Mouse (Mus musculus): ENCODE measurements around the gene Zfp691. TPM values are rescaled to one million over a fixed set of nuclear protein-coding genes. Genes with fewer than 3 reads are reported as not detected.

Gene Zfp691
- total RNA-seq, 1 experiment: 5.4 TPM

DNA sequence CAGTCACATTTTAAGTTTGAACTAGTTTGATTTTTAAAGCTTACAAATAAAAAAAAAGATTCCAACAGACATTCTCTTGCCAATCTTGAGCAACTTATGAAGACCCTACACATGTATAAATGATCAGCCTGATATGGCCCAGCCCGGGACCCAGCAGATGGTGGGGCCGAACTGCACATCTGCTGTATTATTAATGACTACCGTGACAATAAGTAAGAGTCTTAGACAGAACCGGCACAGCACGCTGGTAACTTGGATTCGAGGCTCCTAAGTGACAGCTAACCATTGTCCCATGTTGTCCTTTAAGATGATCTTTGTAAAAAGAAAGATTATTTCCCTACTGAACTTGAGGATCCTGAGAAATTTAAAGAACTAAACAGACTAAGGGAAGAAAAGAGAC is 15.4 kb upstream of the Zfp691 start:
- TF ChIP-seq CHD2 (IDR thresholded peaks at IDR 0.05; ENCODE audit: low read depth, low read length) (no peak), MAFK (IDR thresholded peaks at IDR 0.05; ENCODE audit: insufficient read depth, low read depth, low read length) (no peak), HCFC1 (IDR thresholded peaks at IDR 0.05; ENCODE audit: borderline replicate concordance, insufficient read depth, low read length) (no peak), ZC3H11A (IDR thresholded peaks at IDR 0.05; ENCODE audit: borderline replicate concordance, low read depth, low read length) (no peak), ZNF384 (IDR thresholded peaks at IDR 0.05; ENCODE audit: low read depth, low read length) (no peak)
- no peak for DNase-seq (ENCODE audit: low read depth, low spot score)
- Histone ChIP-seq H3K4me1 (ENCODE audit: control insufficient read depth in 2 of 2, insufficient read depth in 2 of 2, low read length in 2 of 2, poor library complexity in 1 of 2) (no peaks in the 10 kb centered on the region), H3K36me3 (ENCODE audit: control insufficient read depth, insufficient read depth, low read length, poor library complexity, severe bottlenecking) (no peaks in the 10 kb centered on the region), H3K9me3 (ENCODE audit: control insufficient read depth, insufficient read depth, low read depth, low read length) (no peaks in the 10 kb centered on the region), H3K4me3 (ENCODE audit: insufficient read depth in 1 of 2, low read depth in 1 of 2, low read length in 2 of 2, poor library complexity in 1 of 2, severe bottlenecking in 1 of 2) (no peak overlapping the region), H3K9ac (ENCODE audit: insufficient read depth, low read depth, low read length, poor library complexity, severe bottlenecking) (no peak overlapping the region), H3K27ac (ENCODE audit: insufficient read depth, low read depth, low read length, poor library complexity, severe bottlenecking) (no peak overlapping the region)
- in situ Hi-C loops (cut with MboI; ENCODE audit: low sequenced_read_pairs in 2 of 2, unreplicated experiment in 2 of 2): no loop called here

DNA sequence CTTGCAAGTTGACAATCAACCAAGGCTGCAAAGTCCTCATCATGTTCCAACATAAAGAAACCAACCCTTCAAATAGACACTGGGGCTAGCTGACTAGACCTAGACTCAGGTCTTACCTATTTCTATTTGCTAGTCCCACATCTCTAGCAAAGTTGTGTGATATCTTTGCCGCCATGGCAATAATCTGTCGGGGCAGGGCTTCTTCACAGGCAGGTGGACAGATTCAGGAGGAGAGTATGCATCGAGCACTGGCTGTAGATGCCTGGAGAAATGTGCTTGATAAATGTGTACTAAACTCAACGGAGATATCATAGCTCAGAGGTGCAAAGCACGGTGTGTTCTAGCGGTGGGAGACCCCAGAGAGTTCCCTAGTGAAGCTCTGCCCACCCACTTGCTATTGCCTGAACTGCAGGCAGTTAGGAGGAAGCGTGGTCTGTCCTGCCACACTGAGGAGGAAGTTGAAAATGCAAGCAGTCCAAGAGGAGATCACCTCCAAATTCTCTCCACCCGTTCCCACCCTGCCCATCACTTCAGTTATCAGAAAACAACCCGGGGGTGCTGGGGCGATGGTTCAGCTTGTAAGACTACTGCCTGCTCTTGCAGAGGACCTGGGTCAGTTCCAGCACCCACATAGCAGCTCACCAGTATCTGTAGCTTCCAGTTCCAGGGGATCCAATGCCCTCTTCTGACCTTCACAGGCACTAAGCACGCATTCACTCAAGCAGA is 14.2 kb upstream of the Zfp691 start:
- Histone ChIP-seq H3K36me3 (ENCODE audit: control insufficient read depth, insufficient read depth, low read length, poor library complexity, severe bottlenecking) (no peaks in the 10 kb centered on the region), H3K4me3 (ENCODE audit: insufficient read depth in 1 of 2, low read depth in 1 of 2, low read length in 2 of 2, poor library complexity in 1 of 2, severe bottlenecking in 1 of 2) (no peak overlapping the region), H3K9me3 (ENCODE audit: control insufficient read depth, insufficient read depth, low read depth, low read length) (no peaks in the 10 kb centered on the region), H3K9ac (ENCODE audit: insufficient read depth, low read depth, low read length, poor library complexity, severe bottlenecking) (no peak overlapping the region), H3K27ac (ENCODE audit: insufficient read depth, low read depth, low read length, poor library complexity, severe bottlenecking) (no peak overlapping the region), H3K4me1 (ENCODE audit: control insufficient read depth in 2 of 2, insufficient read depth in 2 of 2, low read length in 2 of 2, poor library complexity in 1 of 2) (no peaks in the 10 kb centered on the region)
- in situ Hi-C loops (cut with MboI; ENCODE audit: low sequenced_read_pairs in 2 of 2, unreplicated experiment in 2 of 2): no loop called here
- TF ChIP-seq ZC3H11A (IDR thresholded peaks at IDR 0.05; ENCODE audit: borderline replicate concordance, low read depth, low read length) (no peak), MAFK (IDR thresholded peaks at IDR 0.05; ENCODE audit: insufficient read depth, low read depth, low read length) (no peak), ZNF384 (IDR thresholded peaks at IDR 0.05; ENCODE audit: low read depth, low read length) (no peak), HCFC1 (IDR thresholded peaks at IDR 0.05; ENCODE audit: borderline replicate concordance, insufficient read depth, low read length) (no peak)
- no peak for DNase-seq (ENCODE audit: low read depth, low spot score)

DNA sequence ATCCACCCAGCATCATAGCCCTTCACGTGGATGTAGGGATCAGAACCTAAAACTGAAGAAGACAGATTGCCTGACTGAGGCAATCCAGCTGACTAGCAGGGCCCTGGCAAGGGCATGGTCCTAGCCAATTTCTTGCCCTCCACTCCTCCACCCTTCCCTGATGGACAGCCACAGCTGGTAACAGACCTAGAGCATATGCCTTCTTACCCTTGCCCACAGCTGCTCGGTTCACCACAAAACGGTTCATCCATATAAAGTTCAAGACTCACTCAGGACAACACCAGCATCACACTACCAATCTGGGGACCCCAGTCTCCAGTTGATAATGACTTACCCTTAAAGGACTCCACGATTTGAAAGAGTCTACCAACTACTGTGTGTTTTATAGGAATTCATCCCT is 11.8 kb upstream of the Zfp691 start:
- no peak for DNase-seq (ENCODE audit: low read depth, low spot score)
- H3K4me1 ChIP-seq (ENCODE audit: control insufficient read depth in 2 of 2, insufficient read depth in 2 of 2, low read length in 2 of 2, poor library complexity in 1 of 2): no peaks in the 10 kb centered on the region
- H3K9me3 ChIP-seq (ENCODE audit: control insufficient read depth, insufficient read depth, low read depth, low read length): no peaks in the 10 kb centered on the region
- H3K9ac ChIP-seq (ENCODE audit: insufficient read depth, low read depth, low read length, poor library complexity, severe bottlenecking): no peak overlapping the region
- TF ChIP-seq HCFC1 (IDR thresholded peaks at IDR 0.05; ENCODE audit: borderline replicate concordance, insufficient read depth, low read length): no peak
- TF ChIP-seq CHD2 (IDR thresholded peaks at IDR 0.05; ENCODE audit: low read depth, low read length): no peak
- no peak for TF ChIP-seq ZNF384 (IDR thresholded peaks at IDR 0.05; ENCODE audit: low read depth, low read length)
- no peaks in the 10 kb centered on the region for H3K36me3 ChIP-seq (ENCODE audit: control insufficient read depth, insufficient read depth, low read length, poor library complexity, severe bottlenecking)
- H3K4me3 ChIP-seq (ENCODE audit: insufficient read depth in 1 of 2, low read depth in 1 of 2, low read length in 2 of 2, poor library complexity in 1 of 2, severe bottlenecking in 1 of 2): no peak overlapping the region
- H3K27ac ChIP-seq (ENCODE audit: insufficient read depth, low read depth, low read length, poor library complexity, severe bottlenecking): no peak overlapping the region
- in situ Hi-C loops (cut with MboI; ENCODE audit: low sequenced_read_pairs in 2 of 2, unreplicated experiment in 2 of 2): no loop called here

DNA sequence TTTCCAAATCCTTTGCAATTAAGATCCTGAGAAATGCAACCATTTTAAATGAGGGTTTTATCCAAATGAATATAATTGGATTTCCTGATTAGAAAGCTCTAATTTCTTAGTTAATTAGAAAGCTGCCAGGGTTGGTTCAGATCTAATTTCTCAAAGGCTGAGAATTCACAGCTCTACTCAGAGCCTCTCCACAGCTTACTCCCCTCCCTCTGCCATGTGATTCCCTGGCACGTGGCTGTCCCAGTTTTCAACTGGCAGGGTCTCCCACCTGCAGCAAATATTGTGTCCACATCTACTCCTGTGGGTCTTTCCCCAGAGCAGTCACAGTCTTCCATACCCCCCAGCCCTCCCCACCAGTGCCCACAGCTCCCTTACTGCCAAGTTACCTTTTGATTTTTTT is 9.5 kb upstream of the Zfp691 start:
- no peak for DNase-seq (ENCODE audit: low read depth, low spot score)
- no peak for TF ChIP-seq MAFK (IDR thresholded peaks at IDR 0.05; ENCODE audit: insufficient read depth, low read depth, low read length)
- no peak for TF ChIP-seq ZC3H11A (IDR thresholded peaks at IDR 0.05; ENCODE audit: borderline replicate concordance, low read depth, low read length)
- TF ChIP-seq ZNF384 (IDR thresholded peaks at IDR 0.05; ENCODE audit: low read depth, low read length): no peak
- no peak for TF ChIP-seq CHD2 (IDR thresholded peaks at IDR 0.05; ENCODE audit: low read depth, low read length)
- TF ChIP-seq HCFC1 (IDR thresholded peaks at IDR 0.05; ENCODE audit: borderline replicate concordance, insufficient read depth, low read length): no peak
- in situ Hi-C loops (cut with MboI; ENCODE audit: low sequenced_read_pairs in 2 of 2, unreplicated experiment in 2 of 2): no loop called here
- H3K36me3 ChIP-seq (ENCODE audit: control insufficient read depth, insufficient read depth, low read length, poor library complexity, severe bottlenecking): no peaks in the 10 kb centered on the region
- no peak overlapping the region for H3K9ac ChIP-seq (ENCODE audit: insufficient read depth, low read depth, low read length, poor library complexity, severe bottlenecking)
- no peaks in the 10 kb centered on the region for H3K9me3 ChIP-seq (ENCODE audit: control insufficient read depth, insufficient read depth, low read depth, low read length)
- H3K4me1 ChIP-seq (ENCODE audit: control insufficient read depth in 2 of 2, insufficient read depth in 2 of 2, low read length in 2 of 2, poor library complexity in 1 of 2): no peaks in the 10 kb centered on the region
- H3K27ac ChIP-seq (ENCODE audit: insufficient read depth, low read depth, low read length, poor library complexity, severe bottlenecking): no peak overlapping the region
- H3K4me3 ChIP-seq (ENCODE audit: insufficient read depth in 1 of 2, low read depth in 1 of 2, low read length in 2 of 2, poor library complexity in 1 of 2, severe bottlenecking in 1 of 2): no peak overlapping the region

DNA sequence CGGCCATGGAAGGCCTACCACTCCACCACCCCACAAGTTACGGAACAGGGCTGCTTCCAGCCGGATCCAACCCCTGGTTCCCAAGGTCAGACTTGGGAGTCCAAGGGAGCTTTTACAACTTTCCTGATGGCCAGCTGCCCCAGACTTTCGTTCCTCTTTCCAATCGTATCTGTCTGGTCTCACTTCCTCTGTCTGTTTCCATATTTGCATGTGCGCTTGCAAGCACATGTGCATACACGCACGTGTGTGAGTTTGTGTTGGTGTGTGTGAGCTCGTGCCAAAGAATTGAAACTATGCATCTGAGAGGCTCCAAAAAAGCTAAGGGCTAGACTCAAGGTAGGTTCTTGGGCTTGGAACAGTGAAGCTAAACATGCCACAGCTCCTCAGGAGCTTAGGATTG is 7.5 kb upstream of the Zfp691 start:
- no peaks in the 10 kb centered on the region for H3K36me3 ChIP-seq (ENCODE audit: control insufficient read depth, insufficient read depth, low read length, poor library complexity, severe bottlenecking)
- H3K4me1 ChIP-seq (ENCODE audit: control insufficient read depth in 2 of 2, insufficient read depth in 2 of 2, low read length in 2 of 2, poor library complexity in 1 of 2): no peaks in the 10 kb centered on the region

More for the DNA sequence above, 7.5 kb upstream of the Zfp691 start:
- H3K9ac ChIP-seq (ENCODE audit: insufficient read depth, low read depth, low read length, poor library complexity, severe bottlenecking): no peak overlapping the region
- in situ Hi-C loops (cut with MboI; ENCODE audit: low sequenced_read_pairs in 2 of 2, unreplicated experiment in 2 of 2): no loop called here
- DNase-seq (ENCODE audit: low read depth, low spot score): no peak
- H3K4me3 ChIP-seq (ENCODE audit: insufficient read depth in 1 of 2, low read depth in 1 of 2, low read length in 2 of 2, poor library complexity in 1 of 2, severe bottlenecking in 1 of 2): no peak overlapping the region
- H3K9me3 ChIP-seq (ENCODE audit: control insufficient read depth, insufficient read depth, low read depth, low read length): no peaks in the 10 kb centered on the region
- no peak overlapping the region for H3K27ac ChIP-seq (ENCODE audit: insufficient read depth, low read depth, low read length, poor library complexity, severe bottlenecking)
- TF ChIP-seq HCFC1 (IDR thresholded peaks at IDR 0.05; ENCODE audit: borderline replicate concordance, insufficient read depth, low read length) (no peak), MAFK (IDR thresholded peaks at IDR 0.05; ENCODE audit: insufficient read depth, low read depth, low read length) (no peak), ZNF384 (IDR thresholded peaks at IDR 0.05; ENCODE audit: low read depth, low read length) (no peak)

Measured in ES-E14 (cell line).